Mouse (Mus musculus) right cerebral cortex, postnatal 14 days (tissue): ENCODE results near the gene Ceacam18.
"Not testable (repeated sequence)": the region's sequence is repeated elsewhere in the genome, so short reads cannot be mapped to it uniquely, and the experiment has no call there.

Experiments used
- DNase-seq: peaks from one replicate; pipeline ENCODE4 v3.0.0; 2022

Gene Ceacam18

DNA sequence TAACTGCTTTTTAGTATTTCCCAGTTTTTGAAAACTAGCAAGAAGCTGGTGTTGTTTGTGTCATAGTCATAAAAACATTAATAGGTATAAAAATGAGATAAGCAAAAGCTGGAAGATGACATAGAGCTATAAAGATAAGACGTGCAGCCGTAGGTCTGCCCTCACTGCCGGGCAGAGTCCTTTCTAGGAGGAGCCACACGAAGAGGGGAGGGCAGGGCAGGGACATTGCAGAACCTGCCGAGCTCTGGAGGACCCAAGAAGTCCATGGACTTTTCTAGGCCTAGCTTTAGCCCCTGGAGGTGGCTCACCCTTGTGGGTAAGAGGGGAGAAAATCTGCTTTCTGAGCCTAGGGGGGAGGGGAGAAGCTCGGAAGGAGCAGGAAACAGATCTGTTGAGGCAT, at the start of gene Ceacam18:
TSS of gene Ceacam18 (plus strand) at position 208 of the 400 bp plus-strand sequence.
- no peak for DNase-seq

DNA sequence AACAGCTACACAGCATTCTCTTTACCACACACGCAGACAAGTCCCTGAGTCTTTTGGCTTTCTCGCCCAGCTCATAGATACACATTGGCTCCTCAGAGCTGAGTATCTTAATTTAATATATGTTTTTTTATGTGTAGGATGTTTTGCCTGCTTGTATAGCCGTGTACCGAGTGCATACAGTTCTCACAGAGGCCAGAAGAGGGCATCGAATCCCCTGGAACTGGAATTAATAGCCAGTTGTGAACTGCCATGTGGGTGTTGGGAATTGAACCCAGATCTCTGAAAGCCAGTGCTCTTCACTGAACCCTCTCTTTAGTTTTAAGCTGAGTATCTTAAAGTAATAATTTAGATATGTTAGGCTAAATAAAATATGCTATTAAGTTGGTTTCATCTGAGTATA, 49.7 kb upstream of the Ceacam18 start:
- no peak for DNase-seq

DNA sequence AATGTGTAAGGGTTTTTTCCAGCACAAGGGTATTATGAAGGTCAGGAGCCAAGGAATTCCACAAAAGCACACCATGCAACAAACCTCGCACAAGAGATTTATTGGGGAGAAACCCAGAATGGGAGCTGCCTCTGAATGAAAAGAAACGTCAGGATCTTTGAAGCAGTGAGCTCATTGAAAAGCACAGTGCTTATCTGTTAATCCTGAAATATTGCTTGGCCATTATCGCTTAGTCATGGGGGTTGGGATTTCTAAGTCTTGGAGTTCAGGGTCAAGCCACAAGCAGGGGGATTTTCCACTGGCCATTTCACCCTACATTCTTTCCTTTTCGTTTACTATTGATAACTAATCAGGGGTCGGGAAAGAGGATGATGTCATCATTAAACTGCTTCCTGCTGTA, 32.6 kb upstream of the Ceacam18 start:
- DNase-seq = no peak

DNA sequence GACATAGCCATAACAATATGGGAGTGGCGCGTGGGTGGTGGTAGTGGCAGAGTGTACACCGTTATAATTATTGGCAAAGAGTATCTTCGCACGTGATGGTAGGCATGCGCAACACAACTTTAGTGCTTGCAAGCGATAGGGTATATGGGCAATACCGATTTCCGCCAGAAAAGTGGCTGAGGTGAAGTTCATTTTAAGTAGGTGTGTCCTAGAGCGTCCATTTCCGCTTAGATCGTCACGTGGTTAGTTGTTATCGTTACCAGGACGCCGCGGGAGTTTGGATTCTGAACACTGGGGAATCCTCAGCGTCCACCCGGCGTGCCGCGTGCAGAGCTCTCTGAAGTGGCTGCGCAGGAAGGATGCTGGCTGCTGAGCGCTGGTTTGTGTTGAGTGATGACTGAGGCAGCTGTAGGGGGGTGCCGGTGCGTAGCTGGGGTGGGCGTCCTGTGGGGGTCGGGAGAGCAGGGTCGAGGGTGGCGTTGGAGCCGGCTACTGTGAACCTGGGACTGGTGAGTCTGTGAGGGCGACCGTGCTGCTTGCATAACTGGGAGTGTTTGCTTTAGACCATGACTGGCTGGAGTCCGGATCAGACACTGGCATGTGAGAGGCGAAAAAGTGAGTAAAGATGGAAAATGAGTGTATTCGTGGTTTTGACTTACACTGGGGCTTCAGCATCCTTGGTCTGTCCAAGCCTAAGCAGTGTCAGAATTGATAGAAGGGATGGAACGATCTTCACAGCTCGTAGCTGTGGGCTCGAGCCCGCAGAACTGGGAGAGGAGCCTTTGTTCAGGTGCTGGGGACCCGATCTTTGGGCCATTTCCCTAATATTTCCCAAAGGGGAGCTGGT, 27.4 kb upstream of the Ceacam18 start, which contains the start of gene Zfp819:
TSS of gene Zfp819 (plus strand) at position 274 of the 847 bp plus-strand sequence.
- peak; percentile 77 for DNase-seq

DNA sequence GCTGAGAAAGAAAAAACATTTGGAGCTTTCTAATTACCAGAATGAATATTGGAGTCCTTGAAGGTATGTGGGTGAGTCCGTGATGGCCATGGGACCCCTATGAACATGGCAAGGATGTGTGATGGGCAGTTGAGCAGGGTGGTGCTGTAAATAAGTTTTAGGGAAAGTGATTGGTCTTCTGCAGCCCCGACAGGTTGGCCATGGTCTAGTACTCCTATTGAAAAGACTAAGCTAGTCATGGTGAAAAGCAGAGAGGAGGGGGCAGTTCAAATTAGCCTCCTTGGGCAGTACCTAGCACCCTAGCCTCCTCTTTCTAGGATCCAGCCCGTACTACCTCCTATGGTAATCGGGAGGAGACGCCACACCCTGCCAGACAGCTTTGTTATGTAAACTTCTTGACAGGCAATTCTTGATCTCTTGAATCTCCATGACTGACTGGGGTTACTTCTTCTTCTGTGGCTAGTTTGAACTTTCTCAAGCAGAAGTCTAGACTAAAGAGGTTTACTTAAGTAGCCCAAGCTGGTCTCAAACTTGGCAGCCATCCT, 26.7 kb upstream of the Ceacam18 start:
- DNase-seq = no peak

DNA sequence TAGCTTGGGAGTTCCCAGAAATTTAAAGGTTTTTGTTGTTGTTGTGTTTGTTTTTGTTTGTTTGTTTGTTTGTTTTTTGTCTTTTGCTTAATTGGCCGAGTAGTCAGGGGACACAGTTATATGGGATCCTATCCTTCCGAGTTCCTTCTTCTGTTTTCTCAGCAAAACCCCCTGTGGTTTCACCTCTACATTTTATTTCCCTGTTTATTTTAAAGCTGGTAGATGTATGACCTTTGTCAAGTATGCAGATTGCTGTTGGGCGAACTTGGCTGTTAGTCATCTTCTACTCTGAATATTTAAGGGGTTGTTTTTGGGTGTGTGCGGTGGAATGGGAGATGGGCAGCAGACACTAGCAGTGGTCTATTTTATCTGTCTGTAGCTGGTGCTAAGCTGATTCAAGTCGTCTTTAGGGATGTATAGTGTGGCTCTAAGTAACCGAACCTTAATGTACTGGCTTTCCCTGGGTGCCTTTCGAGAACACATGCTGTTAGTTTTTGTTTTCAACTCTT, 26.1 kb upstream of the Ceacam18 start:
- no peak for DNase-seq

DNA sequence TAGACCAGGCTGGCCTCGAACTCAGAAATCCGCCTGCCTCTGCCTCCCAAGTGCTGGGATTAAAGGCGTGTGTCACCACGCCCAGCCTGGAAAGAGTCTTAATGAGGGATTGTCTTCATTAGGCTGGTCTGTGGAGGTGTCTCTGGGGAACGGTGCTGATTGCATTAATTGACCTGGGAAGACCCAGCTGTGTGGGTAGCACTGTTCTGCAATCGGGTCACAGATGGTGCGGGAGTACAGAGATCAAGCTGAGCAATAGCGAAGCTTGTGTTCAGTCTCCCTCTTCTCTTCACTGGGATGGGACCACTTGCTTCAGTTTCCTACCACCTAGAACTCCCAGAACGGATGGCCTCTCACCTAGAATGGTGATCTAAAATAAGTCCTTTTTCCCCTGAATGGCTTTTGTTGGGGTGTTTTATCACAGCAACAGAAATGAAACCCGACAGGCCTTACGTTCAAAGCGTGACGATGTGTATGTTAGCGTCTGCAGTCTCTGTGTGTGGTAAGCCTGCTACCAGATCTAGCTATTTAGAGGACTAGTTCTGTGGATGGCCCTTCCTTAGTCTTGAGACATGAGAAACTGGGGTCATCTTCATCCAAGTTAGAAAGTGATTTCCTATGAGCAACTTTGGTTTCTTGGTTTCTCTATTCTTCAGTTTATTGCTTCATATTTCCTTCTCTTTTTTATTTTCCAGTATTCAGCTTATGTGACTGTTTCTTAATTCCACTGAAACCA, 20.5 kb upstream of the Ceacam18 start:
- no peak for DNase-seq

DNA sequence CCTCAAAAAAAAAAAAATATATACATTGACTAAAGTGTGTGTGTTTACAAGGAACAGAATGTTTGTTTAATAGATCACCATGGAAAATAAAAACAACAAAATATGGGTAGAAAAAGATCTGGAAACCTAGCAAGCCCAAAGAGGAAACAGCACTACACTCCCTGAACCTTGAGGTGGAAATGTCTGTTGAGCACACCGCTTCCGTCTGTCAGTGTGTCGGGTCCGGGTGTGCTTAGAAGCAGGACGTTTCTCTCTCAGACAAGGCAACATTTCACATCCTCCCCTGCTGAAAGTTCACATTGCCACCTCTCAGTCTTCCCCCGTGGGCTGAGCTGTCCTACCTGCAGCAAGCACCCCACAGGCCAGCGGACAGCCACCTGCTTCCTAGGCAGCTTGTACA, 11.6 kb upstream of the Ceacam18 start:
- no peak for DNase-seq

DNA sequence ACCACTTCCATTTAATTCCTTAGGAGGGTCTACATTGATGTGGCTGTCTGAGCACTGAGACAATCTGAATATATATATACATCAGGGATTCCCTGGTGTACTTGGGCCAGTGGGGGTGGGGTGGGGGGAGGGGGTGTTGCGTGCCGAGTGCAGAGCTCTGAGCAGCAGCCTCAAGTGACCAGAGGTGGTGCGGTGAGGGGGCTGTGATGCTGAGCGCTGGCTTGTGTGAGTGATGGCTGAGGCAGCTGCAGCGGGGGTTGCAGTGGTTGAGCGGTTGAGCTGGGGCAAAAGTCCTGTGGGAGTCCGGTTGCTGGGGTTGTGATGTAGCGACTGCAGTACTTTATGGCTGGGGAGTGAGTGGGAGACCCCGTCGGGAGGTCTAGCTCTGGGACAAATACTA, 10.7 kb upstream of the Ceacam18 start:
- DNase-seq = no peak

DNA sequence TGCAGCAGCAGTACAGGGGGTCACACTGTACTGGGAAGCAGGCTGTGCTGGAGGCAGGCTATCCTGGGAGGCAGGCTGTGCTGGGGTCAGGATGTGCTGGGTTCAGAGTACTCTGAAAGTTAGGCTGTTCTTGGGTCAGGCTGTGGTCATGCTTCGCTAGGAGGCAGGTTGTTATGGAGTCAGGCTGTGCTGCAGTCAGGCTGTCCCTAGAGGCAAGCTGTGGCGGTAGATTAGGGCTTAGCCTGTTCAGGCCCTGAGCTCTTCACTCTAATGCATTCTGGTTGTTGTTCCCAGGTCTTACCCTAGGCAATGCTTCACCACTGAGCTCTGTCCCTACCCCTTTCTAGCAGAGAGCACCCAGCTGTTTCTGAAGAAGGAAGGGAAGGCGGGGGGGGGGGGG, 9.4 kb upstream of the Ceacam18 start:
- no peak for DNase-seq

DNA sequence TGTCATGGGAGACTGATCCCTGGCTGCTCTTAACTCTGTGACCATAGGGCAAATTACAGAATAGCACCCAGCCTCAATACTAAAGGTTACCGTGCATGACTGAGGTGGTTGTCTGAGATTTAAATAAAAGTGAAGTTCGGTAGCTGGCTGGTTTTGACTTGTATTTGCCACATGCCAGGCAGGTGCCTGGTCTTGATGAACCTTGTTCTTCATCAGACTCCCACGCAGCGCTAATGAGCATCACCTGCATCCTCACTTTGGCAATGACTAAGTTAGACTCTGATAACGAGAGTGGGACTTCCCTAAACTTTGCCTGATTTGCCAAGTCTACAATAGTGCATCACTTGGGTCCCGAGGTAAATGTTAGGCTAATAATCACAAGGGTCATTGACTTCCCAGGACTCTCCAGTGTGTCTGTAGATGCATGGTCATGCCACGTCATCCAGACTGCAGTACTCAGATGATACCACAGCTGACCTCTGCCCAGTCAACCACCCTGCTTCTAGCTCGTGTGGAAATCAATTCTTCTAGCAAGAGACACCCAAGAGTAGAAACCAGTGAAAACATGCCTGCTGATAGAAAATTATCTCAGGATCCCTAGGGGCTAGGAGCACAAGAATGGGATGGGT, 8.6 kb upstream of the Ceacam18 start:
- DNase-seq = no peak

DNA sequence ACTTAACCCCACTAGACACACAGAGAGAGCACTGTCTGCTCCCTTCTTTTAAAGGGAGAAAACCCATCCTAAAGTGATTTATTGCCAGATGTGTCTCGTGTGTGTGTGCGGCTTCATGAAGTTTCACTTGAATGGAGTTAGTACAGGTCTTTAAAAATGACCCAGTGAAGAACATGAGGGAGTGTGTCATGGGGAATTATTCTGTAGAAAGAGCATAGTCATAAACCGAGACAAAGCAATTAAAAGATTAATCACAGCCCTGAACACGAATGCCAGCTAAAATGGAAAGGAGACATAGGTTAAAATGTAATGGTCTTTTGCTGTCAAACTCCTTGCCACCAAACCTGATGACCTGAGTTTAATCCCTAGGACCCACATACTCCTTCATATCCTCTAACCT, 567 bp upstream of the Ceacam18 start:
- DNase-seq = no peak

DNA sequence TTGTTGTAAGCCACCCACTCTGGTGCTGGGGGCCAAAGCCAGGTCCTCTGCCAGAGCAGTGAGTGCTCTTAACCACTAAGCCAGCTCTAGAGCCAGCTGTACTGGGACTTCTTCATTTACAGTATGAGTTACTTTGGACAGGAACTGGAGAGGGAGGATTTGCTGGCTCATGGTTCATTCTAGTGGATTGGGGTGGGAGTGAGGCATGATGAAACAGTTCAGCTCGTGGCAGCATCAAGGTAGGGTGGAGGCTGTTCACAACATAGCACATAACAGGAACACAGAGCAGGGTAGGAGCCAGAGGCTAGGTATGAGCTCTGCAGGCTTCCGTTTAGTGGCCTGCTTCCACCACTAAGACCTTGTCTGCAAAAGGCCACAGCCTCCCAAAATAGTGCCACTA, 1.7 kb downstream of the Ceacam18 start:
- no peak for DNase-seq

DNA sequence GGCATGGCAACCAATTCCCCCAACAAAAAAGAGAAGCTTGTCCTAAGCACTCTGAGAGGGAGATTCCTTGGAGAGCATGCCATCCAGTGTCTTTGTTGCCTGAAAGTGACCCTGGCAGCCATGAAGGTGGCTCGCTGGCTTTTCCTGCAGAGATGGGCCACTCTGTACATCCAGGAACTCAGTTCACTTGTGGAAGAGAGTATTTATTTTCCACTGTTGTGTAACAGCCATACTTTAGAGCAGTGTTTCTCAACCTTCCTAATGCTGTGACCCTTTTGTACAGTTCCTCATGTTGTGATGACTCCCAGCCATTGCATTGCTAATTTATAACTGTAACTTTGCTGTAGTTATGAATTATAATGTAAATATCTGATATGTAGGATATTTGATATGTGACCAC, 2.6 kb downstream of the Ceacam18 start:
- DNase-seq = no peak

DNA sequence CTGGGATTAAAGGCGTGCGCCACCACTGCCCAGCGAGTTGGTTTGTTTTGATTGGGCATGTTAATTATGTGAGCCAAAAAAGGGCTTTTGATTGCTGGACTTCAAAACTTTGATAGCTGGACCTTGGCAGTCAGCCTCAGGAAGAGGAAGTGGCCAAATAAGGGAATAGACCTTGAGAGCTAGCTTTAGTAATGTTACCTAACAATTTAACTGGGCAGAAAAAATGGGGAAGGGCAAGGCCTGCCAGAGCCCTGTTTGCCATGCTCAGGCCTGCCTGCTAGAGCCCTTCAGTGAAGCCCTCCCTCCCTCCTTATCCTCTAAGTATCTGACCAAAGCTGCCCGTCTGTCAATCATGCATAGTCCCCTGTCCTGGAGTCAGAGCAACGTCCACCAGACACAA, 8.1 kb downstream of the Ceacam18 start:
- no peak for DNase-seq

DNA sequence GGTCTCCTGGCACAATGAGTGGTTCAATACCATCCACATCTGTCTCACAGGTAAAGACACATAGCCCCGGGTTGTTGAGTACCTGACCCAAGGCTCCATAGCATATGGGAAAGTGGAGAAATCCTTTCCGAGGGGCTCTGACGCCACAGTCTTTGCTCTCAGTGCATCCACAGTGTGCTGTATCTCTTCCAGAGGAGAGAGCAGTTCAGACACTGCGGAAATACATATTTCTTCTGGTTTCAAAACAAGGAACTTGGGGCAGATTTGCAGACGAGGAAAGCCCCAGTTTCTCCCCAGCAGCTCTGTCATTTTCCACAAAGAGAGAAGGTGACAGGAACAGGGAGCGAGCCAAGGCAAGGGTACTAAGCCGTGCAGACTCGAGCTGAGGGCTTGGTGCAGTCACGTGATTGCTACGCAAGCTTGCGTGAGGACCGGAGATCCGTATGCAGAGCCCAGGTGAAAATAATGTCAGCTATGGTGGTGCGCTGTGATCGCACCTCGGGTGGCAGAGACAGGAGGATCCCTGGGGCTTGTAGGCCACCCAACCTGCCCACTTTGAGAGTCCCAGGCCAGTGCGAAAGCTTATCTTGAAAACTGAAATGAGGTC, 8.6 kb downstream of the Ceacam18 start:
- DNase-seq = no peak

DNA sequence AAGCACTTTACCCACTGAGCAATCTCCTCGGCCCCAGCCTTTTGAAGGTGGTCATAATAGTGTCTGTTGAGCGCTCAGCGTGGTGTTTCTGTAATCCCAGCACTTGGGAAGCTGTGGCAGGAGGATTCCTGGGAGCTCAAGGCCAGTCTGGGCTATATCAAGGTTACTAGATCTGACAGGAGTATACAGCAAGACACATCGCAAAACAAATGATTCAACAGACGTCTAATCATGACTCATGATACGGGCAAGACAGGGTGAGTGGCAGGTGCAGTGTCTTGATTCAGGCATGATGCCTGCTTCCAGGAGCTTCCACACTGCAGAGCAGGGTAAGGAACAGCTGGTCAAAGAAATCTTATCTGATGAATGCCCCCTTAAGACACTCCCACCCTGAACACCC, 18.2 kb downstream of the Ceacam18 start:
- DNase-seq = no peak

DNA sequence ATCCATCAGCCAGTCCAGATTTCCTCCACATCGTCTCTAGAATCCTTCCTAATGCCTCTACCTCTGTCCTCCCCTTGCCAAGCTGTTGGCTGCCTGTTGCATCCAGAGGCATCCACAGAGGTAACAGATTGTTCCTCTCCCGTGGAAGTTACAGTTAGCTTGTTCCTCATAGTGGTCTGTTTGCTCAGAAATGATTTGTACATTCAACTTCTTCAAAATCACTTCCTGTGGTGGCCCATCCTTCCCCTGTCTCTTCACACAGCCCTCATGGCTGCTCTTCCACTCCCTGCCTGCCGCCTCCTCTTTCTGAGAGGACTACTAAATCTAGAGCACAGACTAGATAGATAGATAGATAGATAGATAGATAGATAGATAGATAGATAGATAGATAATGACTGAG, 20.0 kb downstream of the Ceacam18 start:
- no peak for DNase-seq

DNA sequence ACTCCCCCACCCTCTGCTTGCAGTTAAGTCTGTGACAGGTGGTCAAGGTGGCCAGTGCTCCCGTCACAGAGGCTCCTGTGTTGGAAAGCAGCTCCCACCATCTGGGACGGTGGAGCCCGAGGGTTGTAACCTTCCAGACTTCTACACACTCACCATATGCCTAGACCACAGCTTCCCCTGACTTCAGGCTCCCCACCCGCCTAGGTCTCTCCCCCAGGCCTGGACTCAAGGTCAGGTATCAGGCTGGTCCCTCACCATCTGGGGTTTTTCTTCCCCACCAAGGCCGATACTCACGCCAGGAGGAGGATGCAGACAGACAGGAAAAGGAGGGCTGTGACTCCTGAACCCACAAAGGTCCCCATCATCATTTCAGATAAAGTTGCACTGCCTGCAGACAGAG, 21.7 kb downstream of the Ceacam18 start:
- DNase-seq = no peak

DNA sequence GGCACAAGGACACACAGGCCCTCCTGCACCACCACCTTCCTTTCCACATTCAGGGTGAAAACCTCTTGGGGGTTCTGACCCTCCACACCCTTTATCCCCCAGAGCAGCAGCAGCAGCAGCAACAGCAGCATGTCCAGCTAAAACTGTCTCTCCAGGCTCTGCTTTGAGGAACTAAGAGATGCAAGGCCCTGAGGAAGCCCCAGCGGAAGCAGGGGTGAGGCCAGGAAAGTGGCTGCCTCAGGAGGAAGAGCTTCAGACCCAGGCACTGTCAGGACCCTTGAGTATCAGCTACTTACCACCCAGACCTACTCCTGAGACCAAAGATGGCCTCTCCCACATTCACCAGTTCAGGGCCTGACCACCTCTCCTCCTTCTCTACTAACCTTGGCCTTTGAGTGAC, 25.5 kb downstream of the Ceacam18 start, which contains the start of gene Siglece:
TSS of gene Siglece (minus strand) at position 160 of the 400 bp plus-strand sequence.
- no peak for DNase-seq

DNA sequence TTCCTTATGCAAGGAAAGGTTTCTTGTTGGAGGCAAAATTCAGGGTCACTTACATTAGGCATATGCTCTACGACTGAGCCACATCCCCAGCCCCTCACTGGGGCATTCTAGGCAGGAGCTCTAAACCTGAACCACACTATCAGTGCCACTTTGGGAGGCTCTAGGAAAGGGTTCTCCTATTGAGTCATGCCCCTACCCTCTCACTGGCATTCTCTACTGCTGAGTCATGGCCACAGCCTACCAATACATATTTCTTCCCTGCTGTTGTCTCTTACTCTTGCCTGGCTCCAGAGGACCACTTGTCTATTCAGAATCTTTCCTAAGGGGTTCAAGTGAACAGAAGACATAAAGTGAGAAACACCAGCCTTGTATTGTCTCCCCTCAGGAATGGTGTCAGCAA, 28.3 kb downstream of the Ceacam18 start:
- no peak for DNase-seq

DNA sequence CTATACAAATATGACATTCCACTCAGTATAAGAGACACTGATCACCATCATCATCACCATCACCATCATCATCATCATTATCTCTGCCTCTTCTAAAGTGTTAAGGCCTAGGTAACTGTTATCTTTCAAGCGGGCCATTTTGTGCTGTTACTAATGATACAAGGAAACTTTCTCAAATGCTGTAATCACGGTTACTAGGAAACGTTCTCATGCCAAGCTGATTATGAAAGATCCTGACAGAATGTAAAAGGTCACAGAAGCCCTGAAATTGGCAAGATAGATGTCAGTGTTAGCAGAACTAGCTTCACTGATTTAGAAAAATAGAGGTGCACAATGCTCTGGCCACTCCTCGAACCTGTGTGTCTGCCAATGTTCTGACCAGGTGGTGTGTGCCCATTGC, 32.7 kb downstream of the Ceacam18 start:
- not testable (repeated sequence) for DNase-seq

DNA sequence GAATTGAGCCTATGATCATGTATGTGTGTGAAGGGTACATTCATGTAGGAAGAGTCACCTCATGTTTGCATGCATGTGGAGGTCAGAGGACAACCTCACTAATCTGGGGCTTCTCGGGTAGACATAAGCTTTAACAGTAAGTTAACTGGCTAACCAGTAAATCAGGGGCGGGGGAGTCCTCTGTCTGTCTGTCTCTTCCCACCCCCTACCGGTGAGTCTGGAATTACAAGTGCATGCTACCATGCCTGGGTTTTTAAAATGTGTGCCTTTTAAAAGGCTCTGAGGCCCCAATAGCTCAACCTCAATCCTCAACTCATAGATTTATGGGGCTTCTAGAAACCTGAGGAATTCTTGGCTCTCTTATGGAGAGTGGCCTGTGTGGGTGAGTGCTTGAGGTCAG, 34.1 kb downstream of the Ceacam18 start:
- DNase-seq = no peak
